Mouse (Mus musculus): Measurements from ENCODE around the gene Bmpr1b. TPM values are rescaled to one million over a fixed set of nuclear protein-coding genes. Genes with fewer than 3 reads are reported as not detected.

Gene Bmpr1b
- total and polyA plus RNA-seq, 3 experiments, result 0.04 TPM; not detected in 1

GRCm38 (mm10) chr3:141952931-141953330 is 216.3 kb downstream of the Bmpr1b start:
- H3K9me3 ChIP-seq (replicated peaks; ENCODE audit: low read length), result no peaks in the 10 kb centered on the region
- in situ Hi-C loops (cut with MboI; ENCODE audit: low pct_ligation_motif_present, low pct_unique_long_range_greater_than_20kb, low sequenced_read_pairs) (no loop called here), dilution Hi-C loops (cut with MboI; ENCODE audit: extremely low pct_ligation_motif_present, extremely low pct_unique_long_range_greater_than_20kb, low sequenced_read_pairs) (no loop called here)
- no peak overlapping the region for H3K27ac ChIP-seq (ENCODE audit: insufficient read depth, low read depth)
- peaks cover 3 to 10% of the 10 kb centered on the region in 2 experiments; a peak in 3 of 4 replicates for H3K4me1 ChIP-seq (ENCODE audit: control insufficient read depth in 1 of 2, insufficient read depth in 2 of 2)
- no peaks in the 10 kb centered on the region for H3K36me3 ChIP-seq (replicated peaks in 1 of 2; ENCODE audit: control insufficient read depth in 1 of 2, insufficient read depth in 1 of 2, low read length in 1 of 2)
- H3K27me3 ChIP-seq (replicated peaks), result no peaks in the 10 kb centered on the region
- no peak overlapping the region for H3K9ac ChIP-seq (ENCODE audit: insufficient read depth, low read depth)
- H3K79me2 ChIP-seq (replicated peaks; ENCODE audit: control insufficient read depth, extremely low read depth, insufficient read depth, poor library complexity, severe bottlenecking), result no peaks in the 10 kb centered on the region
- no peak for DNase-seq (ENCODE audit: extremely low read depth)
- TF ChIP-seq RCOR1 (conservative IDR thresholded peaks at IDR 0.05; ENCODE audit: low read depth, low read length), result no peak
- no peak for TF ChIP-seq ZMIZ1 (IDR thresholded peaks at IDR 0.05; ENCODE audit: low read depth, low read length)
- no peak for TF ChIP-seq ZNF384 (IDR thresholded peaks at IDR 0.05; ENCODE audit: low read depth, low read length)
- no peak for TF ChIP-seq MEF2A (IDR thresholded peaks at IDR 0.05; ENCODE audit: borderline replicate concordance, low read depth, low read length)
- TF ChIP-seq GABPA (IDR thresholded peaks at IDR 0.05; ENCODE audit: insufficient replicate concordance, low read depth, low read length), result no peak
- TF ChIP-seq CTCF (conservative IDR thresholded peaks at IDR 0.05 in 1 of 2, IDR thresholded peaks at IDR 0.05 in 1 of 2; ENCODE audit: low read depth in 2 of 2, low read length in 2 of 2), result no peak
- no peak for TF ChIP-seq BHLHE40 (IDR thresholded peaks at IDR 0.05; ENCODE audit: low read depth, low read length)
- TF ChIP-seq PAX5 (IDR thresholded peaks at IDR 0.05; ENCODE audit: low read length), result no peak
- TF ChIP-seq MAX (IDR thresholded peaks at IDR 0.05; ENCODE audit: low read length), result no peak
- no peak overlapping the region for H3K4me2 ChIP-seq (ENCODE audit: insufficient read depth, low read depth, poor library complexity, severe bottlenecking)
- H3K4me3 ChIP-seq (replicated peaks in 1 of 3; ENCODE audit: low read depth in 2 of 3, low read length in 2 of 3, poor library complexity in 1 of 3), result no peak overlapping the region

DNA sequence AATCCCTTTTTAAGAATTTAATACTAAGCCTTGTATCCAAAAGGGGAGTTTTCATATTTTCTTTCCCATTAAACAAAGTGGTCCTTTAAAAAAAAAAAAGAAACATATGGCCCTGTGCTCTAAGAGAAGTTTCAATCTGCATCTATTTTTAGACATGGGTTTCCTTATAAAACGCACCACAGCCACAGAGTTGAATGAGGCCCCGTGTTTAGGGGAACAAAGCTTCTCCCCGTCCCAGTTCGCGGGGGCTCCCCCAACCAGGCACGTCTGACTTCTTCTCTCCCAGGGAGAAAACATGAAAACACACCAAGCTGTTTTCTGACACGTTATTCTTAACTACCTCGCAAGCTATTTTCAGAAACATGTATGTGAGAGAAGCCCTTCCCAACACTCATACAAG is 218.6 kb downstream of the Bmpr1b start:
- no peaks in the 10 kb centered on the region for H3K79me2 ChIP-seq (replicated peaks; ENCODE audit: control insufficient read depth, extremely low read depth, insufficient read depth, poor library complexity, severe bottlenecking)
- no peaks in the 10 kb centered on the region for H3K27me3 ChIP-seq (replicated peaks)
- H3K27ac ChIP-seq (ENCODE audit: insufficient read depth, low read depth), result no peak overlapping the region
- peaks cover 3 to 10% of the 10 kb centered on the region in 2 experiments; a peak in 3 of 4 replicates for H3K4me1 ChIP-seq (ENCODE audit: control insufficient read depth in 1 of 2, insufficient read depth in 2 of 2)
- no peaks in the 10 kb centered on the region for H3K9me3 ChIP-seq (replicated peaks; ENCODE audit: low read length)
- H3K4me2 ChIP-seq (ENCODE audit: insufficient read depth, low read depth, poor library complexity, severe bottlenecking), result no peak overlapping the region
- peak; percentile 33 for DNase-seq (ENCODE audit: extremely low read depth)
- TF ChIP-seq NELFE (IDR thresholded peaks at IDR 0.05; ENCODE audit: low read depth, low read length), result no peak
- no peak for TF ChIP-seq MAX (IDR thresholded peaks at IDR 0.05; ENCODE audit: low read length)
- TF ChIP-seq MEF2A (IDR thresholded peaks at IDR 0.05; ENCODE audit: borderline replicate concordance, low read depth, low read length), result peak; percentile 58
- no peak for TF ChIP-seq UBTF (IDR thresholded peaks at IDR 0.05; ENCODE audit: low read depth, low read length)
- TF ChIP-seq ZNF384 (IDR thresholded peaks at IDR 0.05; ENCODE audit: low read depth, low read length), result peak; percentile 59
- TF ChIP-seq POLR2A (IDR thresholded peaks at IDR 0.05; ENCODE audit: low read depth, low read length), result no peak
- dilution Hi-C loops (cut with MboI; ENCODE audit: extremely low pct_ligation_motif_present, extremely low pct_unique_long_range_greater_than_20kb, low sequenced_read_pairs) (no loop called here), in situ Hi-C loops (cut with MboI; ENCODE audit: low pct_ligation_motif_present, low pct_unique_long_range_greater_than_20kb, low sequenced_read_pairs) (no loop called here)
- no peak overlapping the region for H3K9ac ChIP-seq (ENCODE audit: insufficient read depth, low read depth)
- no peaks in the 10 kb centered on the region for H3K36me3 ChIP-seq (replicated peaks in 1 of 2; ENCODE audit: control insufficient read depth in 1 of 2, insufficient read depth in 1 of 2, low read length in 1 of 2)
- H3K4me3 ChIP-seq (replicated peaks in 1 of 3; ENCODE audit: low read depth in 2 of 3, low read length in 2 of 3, poor library complexity in 1 of 3), result no peak overlapping the region

- H3K36me3 ChIP-seq (replicated peaks in 1 of 2; ENCODE audit: control insufficient read depth in 1 of 2, insufficient read depth in 1 of 2, low read length in 1 of 2), result no peaks in the 10 kb centered on the region
- no peak for DNase-seq (ENCODE audit: extremely low read depth)
- H3K27ac ChIP-seq (ENCODE audit: insufficient read depth, low read depth), result no peak overlapping the region
- no peak overlapping the region for H3K9ac ChIP-seq (ENCODE audit: insufficient read depth, low read depth)
- peaks cover 3 to 10% of the 10 kb centered on the region in 2 experiments; a peak in 3 of 4 replicates for H3K4me1 ChIP-seq (ENCODE audit: control insufficient read depth in 1 of 2, insufficient read depth in 2 of 2)
- no peak overlapping the region for H3K4me2 ChIP-seq (ENCODE audit: insufficient read depth, low read depth, poor library complexity, severe bottlenecking)
- H3K79me2 ChIP-seq (replicated peaks; ENCODE audit: control insufficient read depth, extremely low read depth, insufficient read depth, poor library complexity, severe bottlenecking), result no peaks in the 10 kb centered on the region
- in situ Hi-C loops (cut with MboI; ENCODE audit: low pct_ligation_motif_present, low pct_unique_long_range_greater_than_20kb, low sequenced_read_pairs) (no loop called here), dilution Hi-C loops (cut with MboI; ENCODE audit: extremely low pct_ligation_motif_present, extremely low pct_unique_long_range_greater_than_20kb, low sequenced_read_pairs) (no loop called here)
- H3K27me3 ChIP-seq (replicated peaks), result no peaks in the 10 kb centered on the region
- no peaks in the 10 kb centered on the region for H3K9me3 ChIP-seq (replicated peaks; ENCODE audit: low read length)
- H3K4me3 ChIP-seq (replicated peaks in 1 of 3; ENCODE audit: low read depth in 2 of 3, low read length in 2 of 3, poor library complexity in 1 of 3), result no peak overlapping the region
- TF ChIP-seq NELFE (IDR thresholded peaks at IDR 0.05; ENCODE audit: low read depth, low read length), result no peak
- TF ChIP-seq USF1 (IDR thresholded peaks at IDR 0.05; ENCODE audit: low read depth, low read length), result no peak
- no peak for TF ChIP-seq POLR2A (IDR thresholded peaks at IDR 0.05; ENCODE audit: low read depth, low read length)
- TF ChIP-seq ZC3H11A (IDR thresholded peaks at IDR 0.05; ENCODE audit: low read depth, low read length), result no peak
- no peak for TF ChIP-seq POLR2AphosphoS2 (IDR thresholded peaks at IDR 0.05; ENCODE audit: low read depth, low read length)
- no peak for TF ChIP-seq TCF12 (IDR thresholded peaks at IDR 0.05; ENCODE audit: low read depth, low read length)
- no peak for TF ChIP-seq MEF2A (IDR thresholded peaks at IDR 0.05; ENCODE audit: borderline replicate concordance, low read depth, low read length)
- no peak for TF ChIP-seq TBP (conservative IDR thresholded peaks at IDR 0.05; ENCODE audit: low read depth, low read length)
- no peak for TF ChIP-seq GABPA (IDR thresholded peaks at IDR 0.05; ENCODE audit: insufficient replicate concordance, low read depth, low read length)
Observed at GRCm38 (mm10) chr3:141948506-141948905, 220.7 kb downstream of the Bmpr1b start.

Data from CH12.LX (cell line).